Mouse (Mus musculus) small intestine, adult 2 months (tissue): ENCODE results near the gene Gla.

ENCODE experiments used
- CTCF ChIP-seq: fragments of 200-500 bp; IDR thresholded peaks from 2 replicates; pipeline ENCODE4 v1.5.1; 2012; ENCODE audit warnings: low read depth, mild to moderate bottlenecking, control low read depth, inconsistent platforms, low read length, moderate library complexity, mixed read lengths; ENCODE audit not compliant: insufficient replicate concordance, insufficient read length; ENCODE audit errors: extremely low read depth
- POLR2A ChIP-seq: fragments of 200-500 bp; IDR thresholded peaks from 2 replicates; pipeline ENCODE4 v1.6.1; 2012; ENCODE audit warnings: low read depth, mild to moderate bottlenecking, control low read depth, inconsistent platforms, low read length, moderate library complexity

GRCm38 (mm10) chrX:134577896-134578295 is 23.0 kb downstream of the Gla start:
- no peak for TF ChIP-seq CTCF
- no peak for TF ChIP-seq POLR2A
